Mouse (Mus musculus) heart, postnatal 25 days (tissue): Measurements from ENCODE around the gene Arhgap23. TPM values are rescaled to one million over a fixed set of nuclear protein-coding genes. Genes with fewer than 3 reads are reported as not detected.
A peak's percentile ranks its signal among the peaks of the same experiment; 100 is the strongest.

Experiments
- DNase-seq: peaks from one replicate; pipeline ENCODE4 v3.0.0; 2022; ENCODE audit warnings: low spot score
- intact Hi-C: fragments of 180-260 bp; cut with DNase I; formaldehyde crosslinking; loops from one replicate; pipeline ENCODE4 v1.15.1; 2025
- total RNA-seq, 2 experiments: library from RNA; stranded (reverse); gene quantifications; 2 replicates each; pipeline ENCODE4 v1.2.3; 2021

Gene Arhgap23
- total RNA-seq, 2 experiments from 2014 or later, result 14.8 to 19.4 TPM

DNA sequence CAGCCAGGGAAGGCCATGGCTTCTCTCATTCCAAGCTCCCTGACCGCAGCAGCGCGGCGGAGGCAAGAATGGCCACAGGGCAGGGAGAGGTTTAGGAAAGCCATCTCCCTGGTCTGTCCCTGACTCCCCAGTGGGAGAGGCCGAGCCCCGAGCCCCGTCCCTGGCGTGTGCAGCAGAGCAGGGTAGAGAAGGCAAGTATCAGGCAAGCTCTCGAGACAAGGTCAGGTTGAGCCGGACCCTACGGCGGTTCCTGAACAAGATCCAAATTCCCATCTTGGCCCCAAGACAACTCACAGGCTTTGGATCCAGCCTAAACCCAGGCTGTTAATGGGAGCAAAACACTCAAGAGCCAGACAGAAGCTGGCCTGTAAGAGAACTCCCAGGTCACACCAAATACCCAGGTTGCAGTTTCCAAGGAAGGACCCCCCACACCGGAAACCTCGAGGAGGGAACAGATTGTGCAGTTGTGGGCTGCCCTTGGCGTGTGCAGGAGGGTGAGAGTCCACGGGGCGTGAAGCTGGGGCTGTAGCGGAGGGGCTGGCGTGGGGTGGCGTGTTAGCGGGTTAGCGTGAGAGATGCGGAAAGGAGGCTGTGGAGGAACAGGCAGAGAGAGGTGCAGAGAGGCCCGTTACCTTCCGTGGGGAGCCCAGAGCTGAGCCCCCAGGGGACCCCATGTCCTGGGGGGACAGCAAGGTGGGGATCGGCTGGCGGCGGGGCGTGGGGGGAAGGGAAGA lies 106.6 kb downstream of the Arhgap23 start:
- intact Hi-C loops, result no loop called here
- DNase-seq, result no peak

DNA sequence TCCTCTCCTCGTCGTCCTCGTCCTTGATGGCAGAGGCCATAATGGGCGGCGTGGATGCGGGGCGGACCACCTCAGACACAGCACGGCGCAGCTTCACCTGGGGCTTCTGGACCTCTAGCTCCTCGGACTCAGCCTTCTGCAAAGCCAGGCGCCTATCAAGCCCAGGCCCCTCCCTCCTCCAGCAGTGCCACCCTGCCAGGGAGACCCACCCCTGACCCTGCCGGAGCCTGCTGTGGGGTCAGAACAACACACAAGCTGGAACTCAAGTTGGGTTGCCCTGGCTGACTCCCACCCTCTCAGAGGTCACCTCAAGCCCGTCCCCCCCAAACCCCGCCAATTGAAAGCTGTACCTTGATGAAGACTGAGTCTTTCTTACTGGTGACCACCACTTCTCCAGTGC lies 107.8 kb downstream of the Arhgap23 start:
- intact Hi-C loops, result no loop called here
- no peak for DNase-seq

DNA sequence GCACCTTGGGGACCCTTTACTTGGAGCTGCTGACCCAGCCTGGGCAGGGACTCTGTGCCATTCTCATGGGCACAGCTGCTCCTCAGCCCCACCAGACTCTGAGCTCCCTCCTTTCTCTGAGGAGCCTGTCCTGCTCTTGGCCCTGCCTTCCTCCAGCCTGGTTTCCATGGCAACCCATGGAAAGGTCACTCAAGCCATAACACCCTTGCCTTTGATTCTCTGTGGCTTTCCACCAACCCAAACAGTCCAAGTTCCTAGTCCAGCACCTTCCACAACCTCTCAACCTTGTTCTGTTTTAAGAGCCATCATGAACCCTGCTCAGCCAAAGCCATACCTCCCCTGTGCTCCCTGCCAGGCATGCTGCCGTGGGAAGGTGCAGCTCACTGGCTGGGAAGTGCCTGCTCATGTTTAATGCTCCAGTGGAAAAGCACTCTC lies 108.5 kb downstream of the Arhgap23 start:
- intact Hi-C loops, result no loop called here
- DNase-seq, result no peak

DNA sequence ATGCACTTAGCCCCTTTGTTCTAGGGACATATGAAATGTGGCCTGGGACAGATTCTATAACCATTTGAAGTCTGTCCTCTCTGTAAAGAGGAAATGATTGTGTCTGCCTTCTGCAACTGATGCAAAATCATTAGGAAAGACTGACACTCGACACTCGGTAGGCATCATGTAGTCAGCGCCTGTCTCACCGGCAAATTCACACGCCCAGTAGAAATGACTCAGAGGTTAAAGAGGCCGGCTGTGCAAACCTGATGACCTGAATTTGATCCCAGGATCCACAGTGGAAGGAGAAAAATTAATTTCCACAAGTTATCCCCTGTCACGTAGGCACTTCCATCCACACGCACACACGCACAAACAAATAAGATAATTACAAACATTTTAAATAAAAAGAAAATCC lies 109.0 kb downstream of the Arhgap23 start:
- intact Hi-C loops, result no loop called here
- no peak for DNase-seq

DNA sequence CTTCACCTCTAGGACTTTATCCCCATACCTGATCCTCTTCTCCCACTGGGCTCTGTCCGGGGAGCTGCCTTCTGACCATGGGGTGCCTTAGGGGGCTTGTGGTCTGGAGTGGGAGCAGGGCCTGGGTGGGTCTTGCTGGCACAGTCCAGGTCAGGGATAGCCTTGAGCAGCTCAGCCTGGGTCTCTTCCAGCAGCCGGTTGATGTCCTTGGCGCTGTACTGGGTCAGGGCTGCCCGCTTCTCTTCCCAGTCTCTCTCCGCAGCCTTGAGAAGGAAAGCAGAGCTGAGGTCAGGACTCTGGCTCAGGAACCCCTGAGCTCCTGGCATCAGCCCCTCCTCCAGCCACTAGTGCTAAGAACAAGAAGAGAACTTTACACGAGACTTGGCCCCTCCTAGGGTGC lies 110.0 kb downstream of the Arhgap23 start:
- intact Hi-C loops, result no loop called here
- no peak for DNase-seq

DNA sequence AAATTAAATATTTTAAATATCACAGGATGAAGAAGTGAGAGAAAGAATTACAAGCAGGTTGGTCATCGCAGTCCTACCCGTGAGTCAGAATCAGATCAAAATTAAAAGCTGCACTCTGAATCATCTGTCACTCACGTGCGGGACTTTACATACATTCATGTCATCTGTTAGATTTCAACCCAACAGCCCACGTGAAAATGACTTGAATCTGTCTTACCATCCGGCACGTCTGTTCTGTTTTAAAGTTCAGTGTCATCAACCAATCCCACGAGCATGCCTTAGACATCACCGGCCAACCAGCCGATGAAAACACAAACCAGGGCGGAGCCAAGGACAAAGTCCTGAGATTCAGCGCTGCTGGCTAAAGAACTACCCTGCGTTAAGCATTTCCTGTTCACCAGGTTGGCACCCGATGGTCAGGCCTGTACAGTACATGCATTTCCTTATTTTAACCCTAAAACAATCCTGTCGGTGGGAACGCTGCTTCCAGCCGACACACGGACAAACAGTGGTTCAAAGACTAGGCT lies 113.0 kb downstream of the Arhgap23 start:
- intact Hi-C loops, result no loop called here
- no peak for DNase-seq

DNA sequence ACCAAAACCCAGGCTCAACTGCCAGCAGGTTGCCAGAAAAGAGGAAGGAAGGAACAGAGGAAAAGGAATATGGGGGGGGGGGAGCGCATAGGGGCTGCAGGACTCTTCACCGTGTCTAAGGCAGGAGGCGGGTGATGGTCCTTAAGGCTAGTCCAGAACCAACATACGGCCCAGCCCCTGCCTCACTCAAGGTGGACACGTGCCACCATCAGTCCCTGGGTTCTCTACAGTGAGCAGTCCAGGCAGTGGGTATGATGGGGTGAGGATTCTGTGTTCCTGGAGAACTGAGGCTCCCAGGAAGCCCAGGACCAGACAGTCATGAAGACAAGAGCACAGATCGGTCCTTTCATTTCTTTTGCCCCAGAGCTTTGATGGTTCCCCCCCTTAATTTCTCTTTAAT lies 114.7 kb downstream of the Arhgap23 start:
- intact Hi-C loops, result loop anchor here (5.0 kb wide), 1 partner anchor 47 kb away; the partner anchor contains the start of gene Srcin1
- no peak for DNase-seq

DNA sequence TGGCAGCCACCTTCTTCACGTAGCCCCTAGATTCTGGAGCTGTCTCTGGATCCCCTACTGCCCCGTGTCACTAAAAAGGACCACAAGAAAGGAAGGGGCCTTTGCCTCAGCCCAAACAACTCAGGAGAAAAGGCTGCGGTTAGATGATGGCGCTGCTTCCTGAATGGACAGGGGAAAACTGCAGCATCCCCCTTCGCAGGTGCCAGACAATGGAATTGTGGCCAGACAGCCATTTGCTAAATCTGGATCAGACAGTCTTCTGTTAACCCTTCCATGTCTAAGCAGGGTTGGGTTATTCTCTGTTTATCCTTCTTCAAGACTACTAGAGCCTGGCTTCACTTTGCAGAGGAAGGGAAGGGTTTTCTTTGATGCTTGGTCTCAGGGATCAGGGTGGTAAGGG lies 115.6 kb downstream of the Arhgap23 start:
- no peak for DNase-seq
- intact Hi-C loops, result loop anchor here (1.0 to 5.0 kb wide), 2 partner anchors 46 to 91 kb away; partner anchors contain the start of gene Srcin1

DNA sequence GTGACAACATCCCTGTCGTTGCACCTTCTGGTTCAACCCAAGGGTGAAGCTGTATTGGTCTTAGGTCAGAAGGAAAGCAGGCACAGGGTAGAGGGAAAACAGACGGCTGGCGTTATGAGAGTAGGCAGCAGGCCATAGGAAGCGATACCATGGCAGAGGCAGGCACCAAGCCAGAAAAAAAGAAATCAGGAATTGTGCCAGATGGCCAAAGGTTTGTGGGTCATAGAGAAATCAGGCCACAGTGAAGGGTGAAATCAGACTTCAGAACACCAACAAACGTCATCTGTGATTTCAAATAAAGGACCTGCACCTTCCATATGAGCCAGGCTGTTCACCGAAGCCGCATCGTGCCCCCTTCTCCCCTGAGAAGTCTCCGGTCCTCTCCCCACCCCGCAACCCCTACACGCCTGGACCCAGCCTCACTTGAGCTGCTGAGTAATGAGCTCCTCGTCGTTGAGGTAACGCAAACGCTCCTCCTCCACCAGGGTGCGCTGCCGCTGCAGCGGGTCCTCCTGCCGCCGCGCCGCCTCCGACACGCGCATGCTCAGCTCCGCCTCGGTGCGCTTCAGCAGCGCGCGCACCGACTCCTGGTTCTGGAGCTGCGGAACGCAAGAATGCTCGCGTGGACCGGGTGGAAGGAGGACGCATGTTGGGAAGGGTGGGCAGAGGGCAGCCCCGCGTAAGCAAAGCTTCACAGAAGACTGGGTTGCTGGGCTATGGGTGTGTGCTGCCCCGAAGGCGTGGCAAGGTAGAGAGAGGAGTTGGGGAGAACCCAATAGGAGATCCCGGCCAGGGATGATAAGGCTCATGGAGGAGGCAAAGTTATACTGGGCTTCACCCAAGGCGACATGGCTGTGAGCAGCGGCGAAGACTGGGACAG lies 116.3 kb downstream of the Arhgap23 start:
- intact Hi-C loops, result loop anchor here (1.0 to 5.0 kb wide), 3 partner anchors 25 to 91 kb away; partner anchors contain the start of gene Srcin1
- DNase-seq, result peak; percentile 71

DNA sequence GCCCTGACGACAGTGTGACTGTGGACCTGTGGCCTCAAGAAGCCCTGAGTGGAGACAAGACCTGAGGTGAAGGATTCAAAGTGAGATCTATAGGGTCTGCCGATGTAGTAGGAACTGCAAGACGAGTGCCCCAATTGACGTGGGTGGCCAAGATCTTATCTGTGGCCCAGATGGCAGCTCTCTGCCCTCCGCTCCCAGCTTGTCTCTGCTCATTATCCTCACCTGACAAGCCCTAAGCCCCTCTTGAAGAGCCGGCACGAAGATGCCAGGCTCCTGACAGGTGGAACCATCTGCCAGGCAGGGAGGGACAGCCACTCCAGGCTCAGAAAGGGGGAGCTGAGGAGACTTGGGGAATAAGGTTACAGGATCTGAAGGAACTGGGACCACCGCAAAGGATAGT lies 117.0 kb downstream of the Arhgap23 start:
- intact Hi-C loops, result loop anchor here (2.0 to 5.0 kb wide), 2 partner anchors 24 to 45 kb away; partner anchors contain the start of gene Srcin1
- no peak for DNase-seq

DNA sequence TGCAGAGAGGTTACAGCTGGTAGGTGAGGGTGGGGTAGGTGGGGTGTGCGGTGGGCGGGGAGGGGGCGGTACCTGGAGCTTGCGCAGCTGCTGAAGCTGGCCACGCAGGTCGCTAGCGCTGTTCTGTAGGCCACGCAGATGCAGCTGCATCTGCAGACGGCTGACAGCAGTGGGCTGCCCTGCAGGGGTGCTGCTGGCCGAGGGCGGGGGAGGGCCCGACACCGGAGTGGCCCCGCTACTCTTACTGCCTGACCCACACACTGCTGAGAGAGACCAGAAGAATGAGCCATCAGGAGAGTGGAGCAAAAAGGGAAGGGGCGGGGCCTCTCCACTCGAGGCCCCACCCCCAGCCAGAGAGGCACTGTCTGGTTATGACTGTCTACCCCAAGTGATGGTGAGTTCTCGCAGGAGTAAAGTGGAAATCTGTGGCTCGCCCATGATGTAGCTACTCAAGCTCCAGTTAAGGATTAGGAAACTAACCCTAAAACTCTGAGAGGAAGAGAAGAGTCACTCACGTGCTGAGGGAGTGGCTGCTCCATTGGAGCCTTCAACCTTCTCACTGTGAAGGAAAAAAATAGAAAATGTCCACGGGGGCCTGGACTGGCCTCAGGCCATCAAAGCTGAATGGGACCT lies 117.7 kb downstream of the Arhgap23 start:
- intact Hi-C loops, result loop anchor here (2.0 to 5.0 kb wide), 2 partner anchors 24 to 44 kb away; partner anchors contain the start of gene Srcin1
- DNase-seq, result no peak

DNA sequence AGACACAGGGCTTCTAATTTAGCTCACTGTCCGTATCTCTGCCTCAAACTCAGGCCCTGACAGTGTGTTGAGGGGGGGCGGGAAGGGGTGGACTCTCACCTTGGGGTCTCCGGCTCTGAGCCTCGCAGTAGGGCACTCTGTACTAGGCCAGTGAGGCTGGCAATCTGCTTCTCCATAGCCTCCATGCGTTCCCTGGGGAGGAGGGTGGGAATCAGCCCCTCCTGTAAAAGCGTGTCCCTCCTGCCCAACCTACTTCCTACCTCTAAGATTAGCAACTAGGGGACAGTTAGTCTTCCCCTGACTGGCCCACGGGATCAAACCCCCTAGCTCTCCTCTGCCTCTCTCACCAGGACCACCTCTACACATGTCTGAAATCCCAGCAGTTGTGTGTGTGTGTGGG lies 118.3 kb downstream of the Arhgap23 start:
- DNase-seq, result no peak
- intact Hi-C loops, result loop anchor here (2.0 to 5.0 kb wide), 2 partner anchors 23 to 44 kb away; partner anchors contain the start of gene Srcin1

DNA sequence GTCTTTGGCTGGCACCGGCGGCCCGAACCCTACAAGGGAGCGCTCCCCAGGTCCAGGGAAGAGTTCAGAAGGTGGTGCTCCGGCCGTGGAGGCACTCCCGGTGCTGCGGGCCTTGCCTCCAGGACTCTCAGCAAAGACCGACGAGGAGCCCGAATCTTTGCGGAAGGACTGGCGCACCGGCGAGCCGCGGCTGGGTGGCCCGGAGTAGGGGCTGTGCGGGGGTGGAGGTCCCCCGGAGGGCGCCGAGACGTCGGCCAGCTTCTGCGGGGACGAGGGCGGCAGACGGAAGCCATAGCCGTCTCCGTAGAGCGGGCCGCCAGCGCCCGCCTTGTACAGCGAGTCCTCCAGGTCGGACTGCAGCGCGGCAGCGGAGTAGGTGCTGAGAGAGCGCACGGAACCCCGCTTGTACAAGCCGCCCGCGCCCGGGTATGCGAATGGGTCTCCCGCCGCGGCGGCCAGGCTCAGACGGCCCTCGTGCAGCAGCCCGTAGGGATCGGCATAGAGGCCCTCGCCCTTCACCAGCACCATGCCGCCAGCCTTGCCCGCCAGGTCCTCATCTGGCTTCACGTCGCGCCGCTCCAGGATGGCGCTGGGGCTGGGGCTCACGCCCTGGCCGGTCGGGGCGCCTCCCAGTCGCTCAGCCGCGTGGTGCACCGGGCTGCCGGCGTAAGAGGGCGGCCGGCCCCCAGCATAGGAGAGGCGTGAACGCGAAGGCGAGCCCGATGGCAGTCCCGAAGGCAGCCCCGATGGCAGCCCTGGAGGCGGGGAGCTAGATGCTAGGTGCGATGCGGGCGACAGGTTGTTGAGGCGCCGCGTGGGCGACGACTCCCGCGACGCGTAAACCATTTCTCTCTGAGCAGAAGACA lies 119.3 kb downstream of the Arhgap23 start:
- DNase-seq, result no peak
- intact Hi-C loops, result loop anchor here (5.0 kb wide), 1 partner anchor 43 kb away; the partner anchor contains the start of gene Srcin1

DNA sequence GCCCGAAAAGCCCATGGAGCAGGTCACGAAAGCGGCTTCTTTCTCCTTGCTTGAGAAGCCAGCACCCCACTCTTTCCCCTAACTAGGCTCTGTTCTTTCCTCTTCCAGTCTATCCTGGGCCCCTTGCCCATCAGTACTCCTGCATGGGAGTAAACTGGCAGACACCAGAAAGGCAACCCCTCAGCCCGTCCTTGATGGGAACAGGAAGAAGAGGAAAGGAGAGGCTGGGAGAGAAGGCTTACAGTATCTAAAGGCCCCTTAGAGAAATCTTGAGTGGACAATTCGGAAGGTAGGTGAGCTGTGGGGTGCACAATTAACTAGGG lies 119.9 kb downstream of the Arhgap23 start:
- intact Hi-C loops, result no loop called here

DNA sequence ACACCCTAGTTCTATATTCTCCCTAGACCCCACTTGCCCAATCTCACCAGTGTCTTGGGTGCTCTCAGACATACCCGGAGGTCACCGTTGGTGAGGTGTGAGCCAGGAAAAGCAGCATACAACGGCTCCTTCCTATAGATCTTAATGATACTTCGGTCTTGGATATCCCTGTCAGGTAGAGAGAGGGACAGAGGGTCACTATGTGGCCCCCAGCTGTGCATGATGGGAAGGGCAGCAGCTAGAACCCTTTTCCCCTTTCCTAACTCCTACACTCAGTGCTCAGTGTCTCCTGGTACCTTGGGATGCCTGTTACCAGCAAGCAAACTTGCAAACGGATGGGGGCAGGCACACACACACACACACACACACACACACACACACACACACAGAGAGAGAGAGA lies 120.3 kb downstream of the Arhgap23 start:
- intact Hi-C loops, result no loop called here
- DNase-seq, result no peak

More for the DNA sequence above, 119.9 kb downstream of the Arhgap23 start:
- DNase-seq, result no peak

DNA sequence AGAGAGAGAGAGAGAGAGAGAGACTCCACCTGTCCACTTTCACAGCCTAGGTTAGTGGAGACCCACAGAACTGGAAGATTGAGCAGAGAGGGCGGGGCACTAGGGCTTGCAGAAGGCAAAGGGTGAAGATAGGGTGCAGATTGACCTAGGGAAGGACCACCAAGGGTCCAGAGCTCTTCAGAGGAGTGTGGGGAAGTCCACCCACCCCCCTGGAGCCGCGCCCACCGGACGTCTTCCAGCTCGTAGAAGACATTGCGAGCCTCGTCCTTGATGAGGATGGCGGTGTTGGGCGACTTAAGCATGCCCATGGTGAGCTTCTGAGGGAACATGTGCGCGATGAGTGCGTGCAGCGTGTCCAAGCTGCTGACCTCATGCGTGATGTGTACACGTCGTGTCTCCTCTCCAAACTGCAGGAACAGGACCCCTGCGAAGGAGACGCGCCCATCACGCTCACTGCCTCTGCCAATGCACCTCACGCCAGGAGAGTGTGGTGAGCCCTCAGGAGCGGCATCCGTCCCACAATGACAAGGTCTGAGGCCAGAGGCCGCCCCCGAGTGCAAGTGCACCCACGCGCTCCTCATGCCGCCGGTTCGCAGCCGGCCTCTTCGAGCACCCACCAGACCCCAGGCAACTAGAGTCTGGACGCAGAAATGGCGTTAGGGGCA lies 120.9 kb downstream of the Arhgap23 start:
- intact Hi-C loops, result no loop called here
- DNase-seq, result no peak

DNA sequence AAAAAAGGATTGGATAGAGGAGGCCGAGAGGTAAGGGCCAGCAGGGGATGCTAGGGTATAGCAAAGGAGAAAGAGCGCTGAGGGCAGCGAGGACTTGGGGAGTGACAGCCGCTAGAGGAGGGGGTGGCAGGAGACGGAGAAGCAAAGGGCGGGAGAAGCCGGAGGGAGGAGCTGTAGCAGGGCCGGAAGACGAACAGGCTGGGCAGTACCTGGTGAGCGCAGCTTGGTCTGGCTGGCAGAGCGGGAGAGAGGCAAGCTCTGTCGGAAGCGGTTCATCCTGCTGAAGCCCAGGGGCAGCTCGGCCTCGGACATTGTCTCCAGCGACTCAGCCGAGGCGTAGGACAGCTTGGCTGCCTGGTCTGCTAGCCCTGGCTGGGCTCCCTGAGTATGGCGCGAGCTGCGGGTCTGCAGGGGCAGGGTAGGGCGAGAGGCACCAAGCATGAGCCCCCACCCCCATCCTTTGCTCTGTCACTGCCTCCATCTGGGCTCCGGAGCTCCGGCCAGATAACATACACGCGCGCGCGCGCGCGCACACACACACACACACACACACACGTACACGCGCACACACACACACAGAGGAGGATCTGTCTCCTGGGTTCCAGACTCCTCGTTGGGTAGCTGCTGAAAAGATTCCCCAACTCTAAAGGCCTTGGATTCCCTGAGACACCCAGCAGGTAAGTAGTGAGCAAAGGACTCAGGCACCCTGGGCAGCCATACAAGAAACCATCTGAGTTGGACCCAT lies 121.7 kb downstream of the Arhgap23 start:
- no peak for DNase-seq
- intact Hi-C loops, result no loop called here

DNA sequence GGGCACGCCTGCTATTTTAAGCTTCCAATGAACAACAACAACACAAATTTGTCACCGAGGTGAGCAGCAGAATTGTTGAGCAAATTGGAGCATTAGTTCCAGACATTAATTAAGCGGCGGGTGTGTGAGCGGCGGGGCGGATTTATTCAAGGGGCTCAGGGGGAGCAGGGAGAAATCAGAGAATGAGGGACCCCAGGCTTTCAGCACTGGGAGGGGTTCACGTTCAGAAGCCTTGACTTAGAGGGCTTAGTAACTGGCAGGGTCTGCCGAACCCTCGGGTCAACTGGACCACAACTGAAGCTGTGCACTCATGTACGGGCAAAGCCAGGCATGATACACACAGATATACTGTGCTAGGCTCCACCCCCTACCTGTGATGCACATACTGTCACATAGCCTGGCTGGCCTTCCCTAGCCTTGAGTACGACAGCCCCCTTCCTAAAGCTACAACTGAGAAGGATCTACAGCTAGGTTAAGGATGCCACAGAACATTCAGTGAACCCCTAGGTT lies 122.3 kb downstream of the Arhgap23 start:
- intact Hi-C loops, result no loop called here
- DNase-seq, result no peak
